Comparison of ENCODE assay signal across 12 mouse cellular contexts in the genomic region with DNA sequence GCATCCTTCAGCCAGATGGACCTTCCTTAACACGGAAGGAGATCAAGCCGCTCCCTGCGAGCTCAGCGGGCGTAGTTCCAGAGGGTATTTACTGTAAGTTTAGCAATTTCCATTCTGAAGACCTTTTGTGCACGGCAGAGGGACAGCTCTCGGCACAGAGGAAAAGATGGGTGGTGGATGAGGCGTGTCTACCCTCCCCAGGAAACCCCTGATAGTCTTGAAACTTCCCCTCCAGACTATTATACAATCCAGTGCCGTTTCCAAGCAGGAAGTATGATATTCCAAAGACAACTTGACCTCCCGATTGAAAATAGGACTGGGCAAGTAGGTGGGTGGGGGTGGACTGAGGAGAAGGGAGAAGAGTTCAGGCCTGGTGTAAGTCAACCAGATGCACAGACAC.
DNase-seq lines count a peak whose midpoint lies in the region; ATAC-seq and TF ChIP-seq lines count a peak whose summit lies in the region.
"Had no signal": no experiment of that assay in that cellular context is flagged by ENCODE, and none has a peak within 500 bp of the region (broad histone marks: within the 10 kb centered on the region; RNA-seq: fewer than 3 reads in every experiment).

No protein-coding gene starts in this region.

- no peaks in the 10 kb centered on the region for H3K27me3 ChIP-seq in lung, embryonic 14.5 days (ENCODE audit: insufficient read depth, low read length)
- H3K27me3 ChIP-seq in midbrain, embryonic 13.5 days: peaks cover 11% of the 10 kb centered on the region; the same call in 1 of the 2 replicates
- H3K27me3 ChIP-seq: Patski had no signal

- H3K36me3 ChIP-seq in lung, embryonic 14.5 days (ENCODE audit: insufficient read depth): no peaks in the 10 kb centered on the region
- H3K36me3 ChIP-seq in midbrain, embryonic 13.5 days: no peaks in the 10 kb centered on the region
- H3K36me3 ChIP-seq: limb, embryonic 13.5 days; neural tube, embryonic 12.5 days had no signal

- DNase-seq in cerebellum, postnatal 10 days: peak; percentile 24 to 32
- peak; percentile 50 for DNase-seq in heart, postnatal 4 days
- peak; percentile 49 for DNase-seq in lung, embryonic 14.5 days
- no peak for DNase-seq in gastrocnemius, postnatal 4 days (ENCODE audit: low spot score in 2 of 2)
- DNase-seq in spleen, postnatal 10 days (ENCODE audit: low spot score in 2 of 2): no peak
- DNase-seq: cerebellum, adult 18-20 months had no signal

- no peak overlapping the region for H3K4me3 ChIP-seq in lung, embryonic 14.5 days (ENCODE audit: low read depth, low read length)
- no peak overlapping the region for H3K4me3 ChIP-seq in midbrain, embryonic 13.5 days (replicated peaks)
- H3K4me3 ChIP-seq: limb, embryonic 13.5 days; neural tube, embryonic 12.5 days had no signal

- H3K9ac ChIP-seq in lung, embryonic 14.5 days: no peak overlapping the region
- no peak overlapping the region for H3K9ac ChIP-seq in midbrain, embryonic 13.5 days (replicated peaks)
- H3K9ac ChIP-seq: limb, embryonic 13.5 days; neural tube, embryonic 12.5 days had no signal

- H3K4me2 ChIP-seq in lung, embryonic 14.5 days: no peak overlapping the region
- H3K4me2 ChIP-seq in midbrain, embryonic 13.5 days (replicated peaks): no peak overlapping the region
- H3K4me2 ChIP-seq: limb, embryonic 13.5 days; neural tube, embryonic 12.5 days had no signal

- no peaks in the 10 kb centered on the region for H3K9me3 ChIP-seq in lung, embryonic 14.5 days (ENCODE audit: low read depth, low read length)
- H3K9me3 ChIP-seq in midbrain, embryonic 13.5 days: no peaks in the 10 kb centered on the region
- H3K9me3 ChIP-seq: limb, embryonic 13.5 days; neural tube, embryonic 12.5 days had no signal

- ATAC-seq in cerebellum, adult (ENCODE audit: insufficient number of reproducible peaks, low FRiP score, low TSS enrichment): no peak
- 0 out of 2 replicates have a peak, but pooled peaks have one; percentile 5 for ATAC-seq in granulocyte monocyte progenitor cell, adult 5-6 weeks (replicated peaks; ENCODE audit: poor library complexity, severe bottlenecking)
- no peak for ATAC-seq in lung, embryonic 14.5 days (ENCODE audit: insufficient read depth)
- ATAC-seq in midbrain, embryonic 13.5 days: no peak
- ATAC-seq: Patski had no signal

- no peak for TF ChIP-seq CTCF in lung, embryonic 14.5 days (IDR thresholded peaks at IDR 0.05; ENCODE audit: low read depth)

- H3K4me1 ChIP-seq in lung, embryonic 14.5 days (ENCODE audit: insufficient read depth): peaks cover 19% of the 10 kb centered on the region
- H3K4me1 ChIP-seq in midbrain, embryonic 13.5 days (replicated peaks): peaks cover 35% of the 10 kb centered on the region

- no peak overlapping the region for H3K27ac ChIP-seq in lung, embryonic 14.5 days (ENCODE audit: low read depth)
- no peak overlapping the region for H3K27ac ChIP-seq in midbrain, embryonic 13.5 days
- H3K27ac ChIP-seq: limb, embryonic 13.5 days; neural tube, embryonic 12.5 days had no signal

- WGBS in lung, embryonic 14.5 days: 71% methylated on average over 10 of the region's 10 CpGs
- WGBS in midbrain, embryonic 13.5 days: 63% methylated on average over 10 of the region's 10 CpGs

Comparison
In these comparisons a context has a peak if more than half of its experiments do, and no peak if none do; other contexts are left out.
1. DNase-seq: peak in cerebellum, postnatal 10 days (2 of 2), heart, postnatal 4 days (single experiment) and lung, embryonic 14.5 days (single experiment); none in gastrocnemius, postnatal 4 days (0 of 2) and spleen, postnatal 10 days (0 of 2).